Mouse (Mus musculus) kidney, postnatal 10 days (tissue): ENCODE data around the gene Gm49353.
A peak's percentile ranks its signal among the peaks of the same experiment; 100 is the strongest.

Experiments
- DNase-seq: peaks from one replicate; pipeline ENCODE4 v3.0.0; 2021; ENCODE audit warnings: mixed read lengths

Gene Gm49353

DNA sequence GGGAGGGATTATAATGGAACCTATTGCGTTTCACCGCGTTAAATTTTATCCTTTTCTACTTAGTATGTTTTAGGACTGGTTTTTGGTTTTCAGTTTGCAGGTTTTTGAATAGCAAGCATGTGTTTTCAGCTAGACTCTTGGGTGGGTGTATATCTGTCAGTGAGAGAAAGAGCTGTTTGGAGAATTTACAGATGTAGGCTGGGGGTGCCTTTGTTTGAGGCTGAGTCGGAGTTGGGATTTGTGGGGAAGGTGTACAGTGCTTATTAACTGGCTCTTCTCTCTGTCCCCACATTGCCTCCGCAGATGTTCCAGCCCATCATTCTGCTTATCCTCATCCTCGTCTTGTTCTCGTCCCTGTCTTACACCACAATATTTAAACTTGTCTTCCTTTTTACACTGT lies at the start of gene Gm49353:
TSS of gene Gm49353 (plus strand) at position 313 of the 400 bp plus-strand sequence.
- no peak for DNase-seq

DNA sequence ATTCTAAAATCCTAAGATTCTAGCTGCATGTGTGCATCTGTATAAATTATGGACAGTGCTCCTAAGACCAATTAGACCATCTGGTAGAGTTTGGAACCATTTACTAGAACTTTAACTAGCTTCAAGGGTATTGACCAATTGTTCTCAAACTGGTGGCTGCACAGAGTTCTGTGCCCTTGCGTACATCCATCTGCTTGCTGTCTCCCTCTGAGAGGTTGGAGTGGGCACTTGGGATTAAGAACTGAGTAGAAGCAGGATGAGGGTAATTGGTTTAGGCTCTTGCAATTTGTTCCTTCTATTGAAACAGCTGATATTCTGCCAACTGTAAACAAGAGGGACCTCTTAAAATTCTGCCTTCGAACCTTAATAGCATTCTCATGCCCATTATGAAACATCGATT lies 43.5 kb upstream of the Gm49353 start:
- no peak for DNase-seq

DNA sequence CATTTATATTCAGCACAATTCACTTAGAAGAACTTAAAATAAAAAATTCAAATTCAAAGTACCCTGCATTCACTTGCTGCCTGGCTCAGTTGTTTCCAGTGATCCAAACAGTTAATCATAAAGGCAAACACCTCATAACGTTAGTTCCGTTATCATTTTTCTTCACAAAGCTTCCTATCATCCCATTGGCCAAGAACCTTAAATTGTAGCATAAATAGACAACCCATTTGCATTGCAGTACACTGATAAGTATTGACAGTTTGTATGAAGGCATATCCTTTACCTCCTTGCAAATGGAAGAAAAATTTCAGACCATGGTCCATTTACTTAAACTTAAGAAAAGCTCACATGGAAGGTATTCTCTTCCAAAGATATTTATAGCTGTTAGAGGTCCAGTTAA lies 37.1 kb upstream of the Gm49353 start:
- DNase-seq = no peak

DNA sequence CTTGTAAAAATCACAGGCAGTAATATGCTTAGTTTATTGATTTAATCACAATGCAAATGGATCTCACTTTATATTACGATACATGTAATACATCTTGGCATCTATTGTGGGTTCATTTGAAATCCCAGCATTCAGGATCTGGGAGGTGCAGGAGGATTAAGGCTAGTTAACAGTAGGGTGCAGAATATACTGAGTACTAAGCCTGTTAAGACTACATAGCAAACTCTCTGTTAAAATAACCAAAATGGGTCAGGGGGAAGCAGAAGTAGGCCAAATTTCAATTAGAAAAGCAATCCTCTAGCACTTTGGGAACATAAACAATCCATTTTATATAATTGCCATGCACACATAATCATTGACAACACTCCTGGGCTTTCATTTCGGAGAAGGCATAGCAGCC lies 25.0 kb upstream of the Gm49353 start:
- DNase-seq = no peak

DNA sequence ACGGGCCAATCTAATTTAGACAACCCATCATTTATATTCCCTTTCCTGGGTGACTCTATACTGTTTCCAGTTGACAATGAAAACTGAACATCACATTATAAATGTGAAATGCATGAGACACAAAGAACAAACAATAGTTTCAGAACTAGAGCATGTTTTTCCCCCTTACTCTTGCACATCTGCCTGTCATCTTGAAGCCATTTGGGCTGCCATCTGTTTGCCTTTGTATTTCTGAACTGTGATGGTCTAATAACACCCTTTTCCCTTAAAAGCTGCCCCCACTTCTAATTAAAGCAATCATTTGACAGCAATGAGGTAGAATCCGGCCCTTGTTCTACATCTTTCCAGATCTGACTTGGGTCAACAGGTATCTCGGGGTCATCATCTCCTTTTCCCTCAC lies 23.1 kb upstream of the Gm49353 start:
- no peak for DNase-seq

DNA sequence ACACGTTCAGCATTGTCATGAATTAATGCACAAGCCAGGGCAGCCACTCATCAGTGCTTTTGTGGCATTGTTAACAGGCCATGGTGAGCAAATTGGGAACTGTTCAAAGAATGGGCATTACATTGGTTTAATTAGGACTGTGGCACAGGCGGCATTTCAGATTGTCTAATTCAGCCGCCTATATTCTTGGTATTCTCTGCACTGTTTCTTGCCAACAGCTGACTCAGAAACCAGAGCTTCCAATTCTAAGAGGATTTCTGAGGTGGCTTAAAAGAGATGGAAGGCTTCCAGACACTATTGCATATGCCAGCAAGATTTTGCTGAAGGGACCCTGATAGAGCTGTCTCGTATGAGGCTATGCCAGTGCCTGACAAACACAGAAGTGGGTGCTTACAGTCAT lies 21.9 kb upstream of the Gm49353 start:
- DNase-seq = no peak

DNA sequence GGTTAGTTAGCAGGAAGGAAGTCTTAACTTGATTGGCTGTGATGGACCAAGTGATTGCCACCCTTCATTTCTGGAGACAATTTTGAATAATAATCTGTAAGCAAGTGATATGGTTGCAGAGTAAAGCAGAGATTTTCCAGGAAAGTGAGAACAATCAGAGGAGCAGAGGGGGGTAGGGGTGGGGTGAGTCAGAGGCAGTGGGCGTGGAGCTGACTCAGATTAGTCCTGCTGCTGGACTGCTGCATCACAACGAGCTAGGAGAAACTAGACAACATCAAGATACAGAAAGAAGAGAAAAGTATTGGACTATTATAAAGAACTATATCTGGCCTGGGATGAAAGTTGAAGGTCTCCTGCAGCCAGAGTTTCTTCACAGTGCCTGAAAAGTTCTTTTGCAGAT lies 20.8 kb upstream of the Gm49353 start:
- DNase-seq = no peak

DNA sequence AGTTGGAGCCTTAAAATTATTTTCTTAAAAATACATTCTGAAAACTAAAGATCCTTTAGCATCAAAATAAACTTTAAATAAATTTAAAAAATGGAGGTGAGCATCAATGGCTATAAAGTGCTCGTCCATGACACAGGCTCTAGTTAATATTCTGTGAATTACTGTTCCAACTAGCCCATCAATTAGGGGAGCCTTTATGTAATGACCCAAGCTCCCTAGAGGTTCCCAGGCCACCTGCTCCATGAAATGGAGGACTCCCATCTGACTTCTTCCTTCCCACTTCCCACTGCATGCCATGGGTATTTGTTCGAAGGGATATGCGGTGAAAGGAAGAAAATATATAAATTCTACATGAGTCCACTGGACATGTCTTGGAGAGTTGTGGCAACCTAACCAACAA lies 18.5 kb upstream of the Gm49353 start:
- DNase-seq = no peak

DNA sequence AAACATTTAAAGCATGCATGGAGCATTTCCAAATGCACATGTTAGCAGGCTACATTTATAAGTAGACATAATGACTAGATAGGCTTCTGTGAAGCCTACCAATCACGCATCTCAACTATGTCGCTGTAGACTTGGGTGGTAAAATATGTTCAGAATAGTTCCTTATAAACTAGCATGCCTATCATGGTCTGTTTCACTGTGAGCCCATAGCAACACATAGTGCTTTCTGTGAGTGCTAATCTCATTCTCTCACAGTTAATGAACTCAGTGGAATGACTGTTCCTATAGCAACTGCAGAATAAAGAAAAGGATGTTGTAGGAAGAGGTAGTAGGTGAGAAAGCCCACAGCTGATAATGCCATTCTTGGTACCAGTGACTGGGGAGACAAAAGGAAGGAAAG lies 17.7 kb upstream of the Gm49353 start:
- DNase-seq = no peak

DNA sequence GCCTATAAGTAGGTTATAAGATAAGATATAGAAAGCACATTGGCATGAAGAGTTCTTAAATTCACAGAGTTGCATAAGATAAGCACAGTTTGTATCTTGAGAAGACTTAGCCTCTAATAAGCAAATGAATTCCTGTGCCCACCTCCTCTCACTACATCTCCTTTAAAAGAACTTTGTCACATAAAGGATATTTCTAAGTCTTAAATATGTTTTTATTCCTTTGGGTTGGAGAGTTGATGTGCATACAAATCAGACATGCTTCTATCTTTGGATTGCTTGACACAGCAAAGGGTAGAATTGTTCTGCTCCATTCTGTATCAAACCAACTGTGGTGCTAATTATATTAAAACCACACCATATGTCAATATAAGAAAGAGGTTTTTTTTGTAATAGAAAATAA lies 5.0 kb upstream of the Gm49353 start:
- DNase-seq = no peak

DNA sequence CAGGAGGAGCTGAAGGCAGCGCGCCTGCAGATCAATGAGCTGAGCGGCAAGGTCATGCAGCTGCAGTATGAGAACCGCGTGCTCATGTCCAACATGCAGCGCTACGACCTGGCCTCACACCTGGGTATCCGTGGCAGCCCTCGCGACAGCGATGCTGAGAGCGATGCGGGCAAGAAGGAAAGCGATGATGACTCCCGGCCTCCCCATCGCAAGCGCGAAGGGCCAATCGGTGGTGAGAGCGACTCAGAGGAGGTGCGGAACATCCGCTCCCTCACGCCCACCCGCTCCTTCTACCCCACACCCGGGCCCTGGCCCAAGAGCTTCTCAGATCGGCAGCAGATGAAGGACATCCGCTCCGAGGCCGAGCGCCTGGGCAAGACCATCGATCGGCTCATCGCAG lies 1.9 kb upstream of the Gm49353 start:
- no peak for DNase-seq

DNA sequence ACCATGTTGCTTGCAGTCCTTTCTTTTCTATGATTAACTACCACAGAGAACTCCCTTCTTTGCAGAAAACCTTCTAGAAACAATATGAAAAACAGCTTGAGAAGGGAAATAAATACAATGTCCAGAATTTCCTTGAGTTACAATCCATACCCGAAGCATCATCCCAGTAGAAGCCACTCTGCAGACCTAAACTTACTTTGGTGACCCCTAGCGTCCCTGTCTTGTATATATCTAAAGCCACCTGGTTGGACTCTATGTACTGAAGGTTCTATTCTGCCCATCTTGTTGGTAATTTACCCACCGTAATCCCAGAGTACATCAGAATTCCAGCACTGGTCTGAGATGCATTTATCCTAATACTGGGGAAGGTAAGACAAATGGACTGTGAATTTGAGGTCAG lies 1.1 kb downstream of the Gm49353 start:
- DNase-seq = no peak

DNA sequence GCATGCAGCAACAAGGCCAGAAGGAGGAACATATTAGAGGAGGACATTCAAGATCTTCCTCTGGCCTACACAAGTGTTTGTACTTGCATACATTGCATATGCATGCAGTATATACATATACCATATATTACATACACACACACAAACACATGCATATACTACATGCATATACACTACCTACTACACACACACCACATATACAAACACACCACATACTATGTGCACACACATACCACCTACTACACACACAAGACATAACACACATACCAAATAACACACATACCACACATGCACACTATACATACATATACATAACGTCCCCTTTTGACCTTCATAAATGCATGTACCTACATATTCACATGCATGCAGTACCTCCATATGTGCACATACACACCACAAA lies 1.9 kb downstream of the Gm49353 start:
- no peak for DNase-seq

DNA sequence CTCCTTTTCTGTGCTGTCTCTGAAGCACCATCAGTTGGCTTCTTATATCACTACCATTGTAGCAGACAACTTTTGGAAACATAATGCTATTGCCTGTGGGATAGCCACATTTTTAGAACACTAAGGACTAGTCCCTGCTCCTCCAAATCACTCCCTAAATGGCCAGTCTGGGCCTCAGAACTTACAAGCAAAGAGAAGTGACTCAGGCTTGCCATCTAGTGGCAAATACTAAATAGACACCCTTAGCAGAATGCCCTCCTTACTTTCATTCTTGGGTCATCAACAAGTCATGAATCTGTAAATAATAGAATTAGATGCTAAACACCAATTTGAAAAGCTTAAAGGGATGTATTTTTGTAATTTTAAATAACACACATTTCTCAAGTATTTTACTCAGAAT lies 8.0 kb downstream of the Gm49353 start:
- DNase-seq = peak; percentile 16

DNA sequence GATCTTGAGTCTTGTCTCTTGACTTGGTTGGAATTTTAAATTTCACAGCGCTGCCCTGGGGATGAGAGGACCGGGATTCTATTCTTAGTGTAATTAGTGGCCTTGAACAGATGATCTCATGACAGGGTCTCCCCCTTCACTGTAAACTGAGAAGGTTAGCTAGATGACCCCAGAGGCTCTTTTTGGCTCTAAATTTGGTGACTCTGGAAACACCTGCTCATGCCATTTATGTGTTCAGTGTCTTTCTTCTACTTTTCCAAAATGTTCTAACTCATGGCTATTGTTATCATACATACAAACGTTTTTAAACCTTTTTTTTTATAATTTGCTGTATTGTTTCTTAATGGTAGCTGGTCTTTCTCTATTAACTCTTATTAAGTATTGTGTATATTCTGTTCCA lies 10.0 kb downstream of the Gm49353 start:
- DNase-seq = no peak

DNA sequence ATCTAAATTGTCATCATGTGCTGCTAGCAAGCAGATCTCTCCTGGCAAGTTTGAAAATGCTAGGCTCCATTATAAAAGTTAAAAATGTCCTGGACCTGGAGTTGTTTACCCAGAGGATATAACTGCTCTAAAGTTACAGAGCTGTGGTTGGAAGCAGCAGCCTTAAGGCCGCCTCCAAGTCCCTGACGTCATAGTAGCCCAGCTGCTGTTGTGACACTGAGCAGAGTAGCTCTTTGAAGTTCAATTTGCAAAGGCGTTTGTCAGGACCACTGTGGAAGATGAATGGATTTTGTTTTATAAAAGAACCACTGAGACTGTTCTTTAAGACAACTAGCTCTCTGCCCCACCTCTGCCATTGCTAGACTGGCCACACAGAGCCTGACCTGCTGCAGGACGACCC lies 12.7 kb downstream of the Gm49353 start, which contains the start of gene 9330159F19Rik:
TSS of gene 9330159F19Rik (plus strand) at position 154 of the 400 bp plus-strand sequence.
- peak; percentile 64 for DNase-seq

DNA sequence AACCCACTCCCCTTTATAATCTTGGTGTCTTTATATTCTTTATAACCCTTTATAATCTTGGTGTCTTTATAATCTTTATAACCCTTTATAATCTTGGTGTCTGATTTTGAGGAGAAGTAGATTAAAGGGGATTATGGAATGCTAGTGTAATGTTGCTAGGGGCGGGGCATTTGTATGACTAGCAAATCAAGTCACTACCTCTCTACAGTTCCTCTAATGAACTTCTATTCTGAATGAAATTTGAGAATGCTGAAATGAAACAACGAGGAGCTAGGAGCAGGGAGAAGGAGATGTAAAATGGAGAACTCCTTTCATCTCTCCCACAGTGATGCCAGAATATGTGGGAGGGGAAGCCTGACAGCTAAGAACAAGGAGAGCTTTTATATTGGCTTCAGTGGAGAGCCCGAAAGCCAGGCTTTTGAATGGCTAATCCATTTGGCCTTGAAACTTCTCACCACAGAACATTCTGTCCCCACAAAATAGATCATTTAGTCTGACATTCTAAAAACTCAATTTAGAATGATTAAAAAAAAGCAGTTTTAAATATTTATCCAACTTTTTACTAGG lies 14.9 kb downstream of the Gm49353 start:
- no peak for DNase-seq

DNA sequence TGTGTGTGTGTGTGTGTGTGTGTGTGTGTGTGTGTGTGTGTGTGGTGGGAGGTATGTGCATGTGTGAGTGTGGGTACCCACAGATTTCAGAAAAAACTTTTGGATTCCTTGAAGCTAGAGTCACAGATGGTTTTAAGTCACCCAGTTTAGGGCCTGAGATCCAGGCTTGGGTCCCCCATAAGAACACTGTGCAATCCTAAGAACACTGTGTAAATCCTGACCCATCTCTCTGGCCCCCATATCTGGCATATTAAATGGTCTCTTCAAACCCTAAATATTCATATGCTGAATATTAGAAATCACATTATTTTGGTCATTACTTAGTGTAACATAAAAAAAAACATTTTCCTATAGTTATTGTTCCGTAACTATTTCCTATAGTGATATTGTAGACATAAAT lies 18.2 kb downstream of the Gm49353 start:
- no peak for DNase-seq

DNA sequence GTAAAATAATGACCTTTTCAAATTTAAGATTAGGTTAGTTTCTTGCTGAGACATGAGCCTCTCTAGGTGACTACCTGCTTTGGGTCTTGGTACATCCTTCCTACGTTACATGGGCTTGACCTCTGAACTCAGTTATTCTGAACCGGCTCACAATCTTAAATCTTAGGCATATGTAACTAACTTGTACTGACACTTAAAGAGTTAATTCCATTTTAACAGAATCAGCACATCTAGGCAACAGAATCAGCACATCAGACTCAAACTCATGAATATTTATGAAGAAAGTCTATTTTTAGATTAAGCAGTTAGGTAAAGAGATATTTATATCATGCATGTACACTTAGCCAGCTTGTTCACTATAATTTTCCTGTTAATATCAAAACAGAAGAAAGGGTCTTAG lies 18.7 kb downstream of the Gm49353 start:
- DNase-seq = no peak

DNA sequence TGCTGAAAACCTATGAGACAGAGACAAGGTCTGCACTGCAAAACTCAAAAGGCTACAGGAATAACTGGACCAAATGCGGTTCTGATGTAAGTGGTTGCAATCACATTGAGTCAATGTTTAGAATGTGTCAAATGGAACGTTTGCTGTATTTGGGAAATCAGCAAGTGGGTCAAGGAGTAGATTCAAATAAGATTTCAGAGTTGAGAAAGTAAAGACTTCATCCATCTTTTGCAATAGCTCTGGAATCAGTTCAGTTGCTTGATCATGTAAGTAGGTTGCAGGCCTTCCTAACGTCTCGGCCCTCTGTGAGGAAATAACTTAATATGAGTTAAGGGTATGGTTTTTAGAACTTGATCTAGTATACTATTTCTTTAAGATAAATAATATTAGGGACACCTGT lies 26.6 kb downstream of the Gm49353 start:
- DNase-seq = no peak

DNA sequence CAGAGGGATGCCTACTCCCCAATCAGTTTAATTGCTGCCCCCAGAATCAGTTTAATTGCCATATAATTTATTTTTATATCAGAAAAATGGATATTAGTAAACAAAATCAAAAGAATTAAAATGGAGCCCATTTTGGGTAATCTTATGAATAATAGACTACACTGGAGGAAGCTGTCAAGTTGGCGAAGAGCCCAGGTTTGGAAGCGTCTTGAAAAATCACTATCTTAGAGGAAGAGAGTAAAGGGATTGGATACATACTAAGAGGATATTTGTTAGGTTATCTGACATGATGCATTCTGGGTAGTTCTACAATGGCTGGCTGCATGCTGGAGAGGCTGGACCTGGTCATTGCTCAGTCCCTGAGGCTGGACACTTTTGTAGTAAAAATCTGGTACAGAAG lies 32.5 kb downstream of the Gm49353 start:
- DNase-seq = no peak
